Mouse (Mus musculus): ENCODE measurements around the gene Trim40. TPM values are rescaled to one million over a fixed set of nuclear protein-coding genes. Genes with fewer than 3 reads are reported as not detected.

Gene Trim40
- not detected in 2 replicates for polyA plus RNA-seq (2015; fragmentation: Nextera tagmentation; extraction: Ambion mirVana)

DNA sequence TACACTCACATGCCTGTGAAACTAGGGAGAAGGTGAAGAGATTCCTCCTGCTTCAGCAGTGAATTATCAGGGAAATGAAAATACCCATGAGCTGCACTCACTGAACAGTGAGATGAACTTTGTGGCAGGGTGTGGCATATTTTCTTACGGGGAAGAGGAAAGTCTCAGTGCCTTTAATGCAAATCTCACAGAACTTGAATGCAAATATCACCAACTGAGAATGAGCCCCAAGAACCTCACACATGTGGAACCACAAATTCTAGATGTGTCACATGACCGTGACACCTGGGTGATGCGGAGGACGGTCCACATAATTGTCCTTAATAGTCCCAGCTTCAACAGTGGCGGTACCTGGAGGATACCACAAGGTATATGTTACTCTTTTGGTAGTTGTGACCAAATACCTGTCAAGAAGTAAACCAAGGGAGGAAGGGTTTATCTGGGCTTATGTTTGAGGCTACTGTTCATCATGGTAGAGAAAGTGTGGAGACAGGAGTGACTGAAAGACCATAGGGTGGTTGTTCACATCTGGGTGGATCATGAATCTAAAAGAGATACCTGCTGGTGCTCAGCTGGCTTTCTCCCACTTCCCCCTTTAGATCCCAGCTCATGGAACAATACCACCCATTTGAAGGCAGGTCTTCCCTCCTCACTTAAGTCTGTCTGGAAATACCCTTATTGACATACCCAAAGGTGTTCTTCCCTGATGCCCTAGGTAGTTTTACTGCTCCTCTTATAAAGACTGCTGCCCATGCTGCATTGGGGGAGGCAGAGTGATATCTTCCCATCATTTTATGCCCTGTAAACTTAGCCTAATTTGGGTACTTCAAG, at the start of gene Trim40:
Gene Trim40 (minus strand): TSS at position 51 of the 831 bp plus-strand sequence.
- WGBS (ENCODE audit: insufficient replicate concordance), result 66% methylated on average over 5 of the region's 5 CpGs
- Histone ChIP-seq H3K27ac (replicated peaks) (no peak within 1 kb of the TSS), H3K27me3 (peaks cover 57% of the 10 kb centered on the region), H3K9me3 (replicated peaks) (no peaks in the 10 kb centered on the region), H3K4me1 (replicated peaks) (peaks cover 5% of the 10 kb centered on the region; the same call in 1 of the 2 replicates), H3K4me2 (no peak within 1 kb of the TSS), H3K4me3 (replicated peaks) (no peak within 1 kb of the TSS), H3K36me3 (replicated peaks) (no peaks in the 10 kb centered on the region), H3K9ac (no peak within 1 kb of the TSS)
- no peak for ATAC-seq (ENCODE audit: insufficient read depth)

DNA sequence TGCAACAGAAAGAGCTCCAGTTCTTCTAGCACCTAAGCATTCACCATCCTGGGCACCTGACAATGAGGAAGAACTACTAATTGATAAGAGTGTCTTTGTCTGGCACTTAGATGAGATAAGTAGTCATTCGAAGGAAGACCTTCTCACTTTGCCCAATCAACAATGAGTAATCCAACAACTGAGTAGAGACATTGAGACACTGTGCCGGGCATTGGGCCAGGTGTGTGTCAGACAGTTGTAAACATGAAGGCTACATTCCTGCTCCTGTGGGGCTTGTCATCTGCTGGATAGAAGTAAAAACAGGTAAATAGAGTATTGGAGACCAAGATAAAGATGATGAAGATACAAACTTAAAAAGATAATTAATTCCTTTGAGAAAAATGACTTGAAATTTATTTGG, 48.1 kb upstream of the Trim40 start:
- no peak overlapping the region for H3K9ac ChIP-seq
- H3K4me3 ChIP-seq (replicated peaks), result no peak overlapping the region
- H3K27ac ChIP-seq (replicated peaks), result no peak overlapping the region
- no peak overlapping the region for H3K4me2 ChIP-seq
- ATAC-seq (ENCODE audit: insufficient read depth), result no peak
- H3K27me3 ChIP-seq, result peaks cover 48% of the 10 kb centered on the region
- H3K9me3 ChIP-seq (replicated peaks), result no peaks in the 10 kb centered on the region
- peaks cover 4% of the 10 kb centered on the region for H3K4me1 ChIP-seq (replicated peaks)
- no peaks in the 10 kb centered on the region for H3K36me3 ChIP-seq (replicated peaks)
- WGBS (ENCODE audit: insufficient replicate concordance), result 49% methylated on average over 2 of the region's 2 CpGs

DNA sequence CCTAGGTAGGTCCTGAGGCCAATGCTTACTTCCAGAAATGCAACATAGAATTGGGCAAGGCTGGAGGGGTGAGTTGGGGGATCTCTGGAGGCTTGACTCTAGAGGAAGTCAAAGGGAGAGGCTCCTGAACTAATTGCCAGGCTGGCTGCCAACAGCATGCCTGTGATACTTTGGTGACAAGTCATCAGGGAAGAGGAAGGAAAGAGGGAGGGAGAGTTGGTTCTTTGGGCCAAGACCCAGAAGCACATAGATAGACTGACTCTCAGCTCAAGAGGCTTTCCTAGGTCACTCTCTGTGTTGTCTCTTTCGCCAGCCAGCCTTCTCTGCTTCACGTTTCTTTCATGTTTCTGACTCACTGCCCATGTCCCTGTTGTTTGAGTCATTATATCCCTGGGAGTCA, 41.9 kb upstream of the Trim40 start:
- WGBS (ENCODE audit: insufficient replicate concordance), result 32% methylated on average over 2 of the region's 2 CpGs
- ATAC-seq (ENCODE audit: insufficient read depth), result no peak

DNA sequence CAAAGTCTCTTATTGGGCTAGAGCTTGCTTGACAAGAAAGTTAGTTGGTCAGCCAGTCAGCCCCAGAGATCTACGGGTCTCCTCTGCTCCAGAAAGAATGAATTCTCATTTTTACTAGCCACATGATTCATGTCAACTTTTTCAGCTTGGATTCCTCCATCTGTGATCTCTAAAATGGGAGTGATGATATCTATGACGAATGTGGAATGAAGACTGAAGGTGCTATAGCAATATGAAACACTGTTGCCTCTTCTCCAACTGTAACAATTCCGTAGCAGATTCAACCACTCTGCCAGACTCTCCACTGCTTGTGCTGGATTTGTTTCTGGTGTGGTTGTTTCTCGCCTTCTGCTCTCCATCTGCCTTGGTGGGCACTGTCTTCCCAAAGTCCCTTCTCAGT, 41.2 kb upstream of the Trim40 start:
- ATAC-seq (ENCODE audit: insufficient read depth), result no peak
- 53% methylated on average over 4 of the region's 4 CpGs for WGBS (ENCODE audit: insufficient replicate concordance)

More for the DNA sequence above, 41.9 kb upstream of the Trim40 start:
- Histone ChIP-seq H3K36me3 (replicated peaks) (no peaks in the 10 kb centered on the region), H3K4me3 (replicated peaks) (no peak overlapping the region), H3K27ac (replicated peaks) (no peak overlapping the region), H3K4me1 (replicated peaks) (no peaks in the 10 kb centered on the region), H3K27me3 (peaks cover 5% of the 10 kb centered on the region; the same call in 1 of the 2 replicates), H3K9me3 (replicated peaks) (no peaks in the 10 kb centered on the region), H3K4me2 (no peak overlapping the region), H3K9ac (no peak overlapping the region)

DNA sequence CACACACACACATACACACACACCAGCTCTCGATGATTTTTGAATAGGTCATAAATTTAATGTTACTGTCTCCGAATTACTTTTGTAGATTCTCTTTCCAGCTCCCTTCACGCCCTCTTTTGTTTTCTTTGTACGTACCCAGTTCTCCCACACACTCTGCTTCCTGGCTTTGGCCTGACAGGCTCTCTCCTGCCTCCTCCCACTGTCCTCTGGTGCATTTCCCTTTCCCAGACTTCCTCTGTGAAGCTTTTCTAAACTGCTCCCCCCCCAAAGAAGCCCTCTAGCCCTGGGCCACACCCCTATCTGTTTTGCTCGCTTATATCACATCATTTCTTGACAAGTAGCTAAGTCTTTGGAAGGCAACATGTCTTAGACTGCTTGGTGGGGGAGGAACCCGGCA, 40.3 kb upstream of the Trim40 start:
- no peaks in the 10 kb centered on the region for H3K36me3 ChIP-seq (replicated peaks)
- WGBS (ENCODE audit: insufficient replicate concordance), result 47% methylated on average over 6 of the region's 6 CpGs
- no peak overlapping the region for H3K4me2 ChIP-seq
- H3K9ac ChIP-seq, result no peak overlapping the region
- H3K27me3 ChIP-seq, result peaks cover 5% of the 10 kb centered on the region; the same call in 1 of the 2 replicates
- H3K4me1 ChIP-seq (replicated peaks), result no peaks in the 10 kb centered on the region
- H3K9me3 ChIP-seq (replicated peaks), result no peaks in the 10 kb centered on the region
- no peak overlapping the region for H3K4me3 ChIP-seq (replicated peaks)
- ATAC-seq (ENCODE audit: insufficient read depth), result no peak
- H3K27ac ChIP-seq (replicated peaks), result no peak overlapping the region

More for the DNA sequence above, 41.2 kb upstream of the Trim40 start:
- Histone ChIP-seq H3K4me1 (replicated peaks) (no peaks in the 10 kb centered on the region), H3K27me3 (peaks cover 5% of the 10 kb centered on the region; the same call in 1 of the 2 replicates), H3K27ac (replicated peaks) (no peak overlapping the region), H3K4me3 (replicated peaks) (no peak overlapping the region), H3K9me3 (replicated peaks) (no peaks in the 10 kb centered on the region), H3K4me2 (no peak overlapping the region), H3K9ac (no peak overlapping the region), H3K36me3 (replicated peaks) (no peaks in the 10 kb centered on the region)

DNA sequence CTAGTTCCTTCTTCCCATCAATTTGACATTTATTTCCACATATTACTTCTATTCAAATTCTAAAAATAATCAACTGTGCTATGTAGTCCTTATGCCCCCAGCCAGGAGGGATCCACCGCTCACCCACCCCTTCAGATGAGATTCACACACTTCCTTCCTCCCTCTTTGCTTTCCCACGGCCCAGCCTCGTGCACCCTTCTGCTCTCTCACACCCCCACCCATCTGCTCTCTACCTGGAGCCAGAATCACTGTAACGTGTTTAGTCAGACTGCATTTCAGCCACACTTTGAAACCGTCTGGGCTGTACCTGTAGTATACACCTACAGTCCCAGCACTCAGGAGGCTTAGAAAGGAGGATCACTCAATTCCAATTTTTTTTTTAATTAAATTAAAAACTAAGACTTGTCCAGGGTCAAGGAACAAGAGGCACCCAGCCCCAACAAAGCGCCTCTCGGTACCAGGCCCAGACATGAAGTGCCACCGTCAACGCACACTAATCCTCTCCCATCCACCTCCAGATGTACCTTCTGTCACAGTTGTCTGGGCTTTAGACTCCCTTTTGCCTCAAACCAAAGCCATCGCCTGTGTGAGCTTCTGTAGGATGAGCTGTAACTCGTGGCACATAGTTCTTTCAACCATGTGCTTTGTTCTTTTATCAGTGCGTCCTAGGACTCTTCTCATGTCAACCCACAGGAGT, 39.5 kb upstream of the Trim40 start:
- Histone ChIP-seq H3K36me3 (replicated peaks) (no peaks in the 10 kb centered on the region), H3K4me3 (replicated peaks) (no peak overlapping the region), H3K27ac (replicated peaks) (no peak overlapping the region), H3K9ac (no peak overlapping the region), H3K4me2 (no peak overlapping the region), H3K4me1 (replicated peaks) (no peaks in the 10 kb centered on the region), H3K27me3 (peaks cover 4% of the 10 kb centered on the region; the same call in 1 of the 2 replicates), H3K9me3 (replicated peaks) (no peaks in the 10 kb centered on the region)
- WGBS (ENCODE audit: insufficient replicate concordance), result 53% methylated on average over 12 of the region's 12 CpGs
- no peak for ATAC-seq (ENCODE audit: insufficient read depth)

DNA sequence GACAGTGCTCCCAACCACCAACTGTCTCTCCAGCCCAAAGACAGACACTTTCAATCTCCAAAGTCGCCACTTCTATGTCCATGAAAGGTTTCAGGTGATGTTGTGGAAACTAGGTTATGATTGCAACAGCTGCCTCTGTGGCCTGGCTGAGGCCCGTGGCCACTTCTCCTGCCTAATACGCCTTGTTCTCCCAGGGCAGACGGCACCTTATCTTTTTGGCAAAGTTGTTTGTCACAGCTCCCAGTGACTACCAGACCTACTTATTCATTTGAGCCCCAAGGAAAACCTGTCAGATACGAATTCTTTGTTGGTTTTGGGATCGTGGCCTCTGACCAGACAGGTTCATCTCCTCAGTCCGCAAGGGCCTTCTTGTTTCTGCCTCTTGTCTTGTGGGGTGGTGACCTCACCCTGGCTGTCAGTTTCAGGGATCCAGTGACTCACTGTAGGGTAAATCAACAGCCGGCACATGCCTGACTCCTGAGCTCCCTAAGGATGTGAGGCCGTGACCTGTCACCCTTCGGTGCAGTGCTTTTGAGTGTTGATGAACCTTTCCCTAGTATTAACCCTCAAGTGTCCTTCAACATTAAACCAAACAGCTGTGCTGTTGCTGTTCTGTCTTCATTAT, 37.7 kb upstream of the Trim40 start:
- no peak overlapping the region for H3K4me2 ChIP-seq
- ATAC-seq (ENCODE audit: insufficient read depth), result no peak
- H3K36me3 ChIP-seq (replicated peaks), result no peaks in the 10 kb centered on the region
- H3K27me3 ChIP-seq, result peaks cover 4% of the 10 kb centered on the region; the same call in 1 of the 2 replicates
- H3K4me3 ChIP-seq (replicated peaks), result no peak overlapping the region
- no peaks in the 10 kb centered on the region for H3K9me3 ChIP-seq (replicated peaks)
- H3K9ac ChIP-seq, result no peak overlapping the region
- H3K27ac ChIP-seq (replicated peaks), result no peak overlapping the region
- WGBS (ENCODE audit: insufficient replicate concordance), result 44% methylated on average over 10 of the region's 10 CpGs
- no peaks in the 10 kb centered on the region for H3K4me1 ChIP-seq (replicated peaks)

DNA sequence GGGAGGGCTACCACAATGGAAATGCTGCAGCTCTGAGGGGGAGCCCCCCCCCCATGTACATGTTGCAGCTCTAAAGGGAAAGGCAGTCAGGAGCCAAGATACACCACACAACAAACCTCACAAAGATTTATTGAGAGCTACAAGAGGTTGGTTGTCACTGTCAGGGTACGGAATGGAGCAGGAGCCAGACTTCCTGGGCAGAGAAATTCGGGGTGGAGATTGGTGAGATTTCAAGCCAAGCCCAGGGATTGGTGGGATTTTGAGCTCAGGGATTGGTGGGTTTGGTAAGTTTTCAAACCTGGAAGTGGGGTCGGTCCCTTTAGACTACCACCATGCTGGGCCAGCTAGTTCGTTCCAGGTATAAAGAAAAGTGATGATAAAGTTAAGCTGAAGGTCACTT, 33.6 kb upstream of the Trim40 start:
- Histone ChIP-seq H3K27ac (replicated peaks) (no peak overlapping the region), H3K4me3 (replicated peaks) (no peak overlapping the region), H3K9me3 (replicated peaks) (no peaks in the 10 kb centered on the region), H3K4me1 (replicated peaks) (no peaks in the 10 kb centered on the region), H3K36me3 (replicated peaks) (no peaks in the 10 kb centered on the region), H3K27me3 (peaks cover 4% of the 10 kb centered on the region; the same call in 1 of the 2 replicates), H3K4me2 (no peak overlapping the region), H3K9ac (no peak overlapping the region)
- no peak for ATAC-seq (ENCODE audit: insufficient read depth)
- 52% methylated on average over 4 of the region's 4 CpGs for WGBS (ENCODE audit: insufficient replicate concordance)

DNA sequence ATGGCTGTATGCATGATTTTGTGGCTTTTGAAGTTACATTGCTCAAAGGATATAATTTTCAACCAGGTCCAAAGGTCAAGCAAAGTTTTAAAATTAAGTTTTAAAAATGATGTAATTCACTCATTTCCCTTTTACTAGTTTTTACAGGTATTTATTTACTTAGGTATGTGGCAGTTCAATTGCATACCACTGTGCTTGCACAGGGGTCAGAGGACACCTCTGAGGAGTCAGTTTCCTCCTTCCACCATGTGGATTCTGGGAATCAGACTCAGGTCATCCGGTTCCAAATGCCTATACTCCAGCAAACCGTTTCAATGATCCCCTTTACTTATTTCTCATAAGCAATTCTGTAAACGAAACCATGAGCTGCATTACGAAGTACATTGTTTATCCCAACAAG, 32.8 kb upstream of the Trim40 start:
- Histone ChIP-seq H3K27me3 (peaks cover 4% of the 10 kb centered on the region; the same call in 1 of the 2 replicates), H3K4me3 (replicated peaks) (no peak overlapping the region), H3K9ac (no peak overlapping the region), H3K9me3 (replicated peaks) (no peaks in the 10 kb centered on the region), H3K4me2 (no peak overlapping the region), H3K4me1 (replicated peaks) (no peaks in the 10 kb centered on the region), H3K27ac (replicated peaks) (no peak overlapping the region), H3K36me3 (replicated peaks) (no peaks in the 10 kb centered on the region)
- no peak for ATAC-seq (ENCODE audit: insufficient read depth)
- WGBS (ENCODE audit: insufficient replicate concordance), result 56% methylated on average over 4 of the region's 4 CpGs

DNA sequence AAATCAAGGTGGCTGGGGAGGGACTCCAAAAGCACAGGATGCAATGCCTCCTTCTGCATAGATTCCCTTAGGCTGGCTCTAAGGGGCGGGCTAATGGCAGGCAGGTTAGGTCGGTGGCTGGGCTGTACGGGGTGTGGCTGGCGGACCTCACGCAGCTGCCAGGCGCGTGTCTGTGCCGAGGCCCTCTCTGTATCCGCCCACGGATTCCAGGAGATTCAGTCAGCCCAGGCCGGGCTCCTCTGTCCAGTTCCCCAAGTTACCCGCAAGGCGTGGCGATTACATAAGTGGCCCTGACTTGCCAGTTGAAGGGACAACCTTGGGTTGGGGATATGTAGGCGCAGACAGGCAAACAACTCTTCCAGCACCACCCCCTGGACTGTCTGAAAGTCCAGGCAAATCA, 30.3 kb upstream of the Trim40 start:
- no peak for ATAC-seq (ENCODE audit: insufficient read depth)
- no peaks in the 10 kb centered on the region for H3K9me3 ChIP-seq (replicated peaks)
- no peak overlapping the region for H3K9ac ChIP-seq
- no peak overlapping the region for H3K27ac ChIP-seq (replicated peaks)
- H3K36me3 ChIP-seq (replicated peaks), result no peaks in the 10 kb centered on the region
- WGBS (ENCODE audit: insufficient replicate concordance), result 48% methylated on average over 15 of the region's 15 CpGs
- no peak overlapping the region for H3K4me2 ChIP-seq
- peaks cover 7% of the 10 kb centered on the region for H3K27me3 ChIP-seq
- H3K4me1 ChIP-seq (replicated peaks), result no peaks in the 10 kb centered on the region
- H3K4me3 ChIP-seq (replicated peaks), result no peak overlapping the region

DNA sequence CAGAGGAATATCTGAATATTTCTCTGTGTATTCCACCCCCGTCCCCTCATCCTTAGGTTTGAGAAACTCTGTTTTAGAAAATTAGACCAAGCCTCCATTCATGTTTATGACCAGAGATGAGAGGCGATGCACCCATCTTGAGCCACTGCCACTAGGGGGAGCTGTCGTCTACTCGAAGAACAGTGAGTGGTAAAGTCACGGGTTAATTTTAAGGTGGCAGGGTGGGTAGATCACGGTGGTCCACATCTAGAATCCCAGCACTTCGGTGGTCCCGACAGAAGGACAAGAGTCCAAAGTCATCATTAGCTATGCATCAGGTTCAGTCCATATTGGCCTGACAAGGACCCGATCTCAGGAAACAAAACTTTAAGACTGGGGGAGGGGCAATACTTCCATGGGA, 25.2 kb upstream of the Trim40 start:
- no peak overlapping the region for H3K4me3 ChIP-seq (replicated peaks)
- no peak overlapping the region for H3K9ac ChIP-seq

More for the DNA sequence above, 25.2 kb upstream of the Trim40 start:
- WGBS (ENCODE audit: insufficient replicate concordance), result 10% methylated on average over 9 of the region's 9 CpGs
- Histone ChIP-seq H3K36me3 (replicated peaks) (no peaks in the 10 kb centered on the region), H3K27ac (replicated peaks) (no peak overlapping the region), H3K9me3 (replicated peaks) (no peaks in the 10 kb centered on the region), H3K4me2 (no peak overlapping the region), H3K27me3 (peaks cover 23% of the 10 kb centered on the region), H3K4me1 (replicated peaks) (no peaks in the 10 kb centered on the region)
- ATAC-seq (ENCODE audit: insufficient read depth), result no peak
